Mouse (Mus musculus): ENCODE data around the gene Zfp385c.

Gene Zfp385c

DNA sequence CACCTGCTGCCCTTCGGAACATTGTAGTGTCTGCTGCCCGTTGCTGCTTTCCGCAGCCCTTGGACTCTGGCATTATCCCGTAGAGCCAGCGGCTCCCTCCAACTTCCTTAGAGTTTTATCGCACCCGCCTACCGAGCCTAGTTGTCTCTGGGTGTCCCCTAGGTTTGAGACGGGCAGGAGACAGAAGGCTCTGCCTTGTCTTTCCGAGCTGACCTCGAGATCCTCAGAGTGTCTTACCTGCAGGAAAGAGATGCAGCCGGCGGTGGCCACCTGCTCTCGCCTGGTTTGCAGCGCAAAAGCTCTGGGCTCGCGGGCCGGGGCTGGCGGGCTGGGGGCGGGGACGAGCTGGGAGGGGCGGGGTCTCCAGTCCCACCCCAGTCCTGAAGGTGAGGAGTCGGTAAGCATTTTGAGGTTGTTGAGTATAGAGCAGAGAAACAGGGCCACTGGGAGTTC, at the start of gene Zfp385c:
TSS of gene Zfp385c (minus strand) at position 292 of the 453 bp plus-strand sequence.
- no peak for DNase-seq (ENCODE audit: low spot score)

DNA sequence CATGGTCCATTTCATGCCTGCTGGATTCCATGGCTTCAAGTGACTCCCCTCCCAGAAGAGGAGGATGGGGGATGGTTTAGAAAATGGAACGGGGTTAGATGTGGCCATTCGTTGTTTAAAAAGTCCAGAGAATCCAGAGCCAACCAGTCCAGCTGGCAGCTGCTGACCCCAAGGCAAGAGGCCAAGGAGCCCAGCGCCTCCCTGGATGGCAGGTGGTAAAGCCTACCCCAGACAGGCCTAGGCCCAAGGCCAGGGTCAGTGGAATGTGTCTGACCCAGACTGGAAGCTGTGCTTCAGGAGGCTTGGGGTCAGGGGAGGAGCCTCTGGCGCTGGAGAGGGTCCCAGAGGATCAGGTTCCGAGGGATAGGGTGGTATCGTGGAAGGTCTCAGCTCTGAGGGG, 49.1 kb upstream of the Zfp385c start:
- DNase-seq (ENCODE audit: low spot score), result no peak

DNA sequence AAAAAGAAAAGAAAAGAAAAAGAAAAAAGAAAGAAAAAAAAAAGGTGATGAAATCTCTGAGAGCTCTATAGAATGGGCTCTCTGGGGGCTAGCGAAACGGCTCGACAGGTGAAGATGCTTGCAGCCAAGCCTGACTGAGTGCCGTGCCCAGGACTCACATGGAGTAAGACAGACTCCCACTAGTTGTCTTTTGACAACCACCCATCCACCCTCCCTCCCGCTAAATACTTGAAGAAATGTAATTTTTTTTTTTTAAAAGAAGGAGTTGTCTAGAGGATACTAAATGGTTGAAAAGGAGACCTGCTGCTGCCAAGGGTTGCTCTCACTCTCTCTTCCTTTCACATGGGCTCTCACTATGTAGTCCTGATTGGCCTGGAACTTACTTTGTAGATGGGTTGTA, 46.5 kb upstream of the Zfp385c start:
- no peak for DNase-seq (ENCODE audit: low spot score)

DNA sequence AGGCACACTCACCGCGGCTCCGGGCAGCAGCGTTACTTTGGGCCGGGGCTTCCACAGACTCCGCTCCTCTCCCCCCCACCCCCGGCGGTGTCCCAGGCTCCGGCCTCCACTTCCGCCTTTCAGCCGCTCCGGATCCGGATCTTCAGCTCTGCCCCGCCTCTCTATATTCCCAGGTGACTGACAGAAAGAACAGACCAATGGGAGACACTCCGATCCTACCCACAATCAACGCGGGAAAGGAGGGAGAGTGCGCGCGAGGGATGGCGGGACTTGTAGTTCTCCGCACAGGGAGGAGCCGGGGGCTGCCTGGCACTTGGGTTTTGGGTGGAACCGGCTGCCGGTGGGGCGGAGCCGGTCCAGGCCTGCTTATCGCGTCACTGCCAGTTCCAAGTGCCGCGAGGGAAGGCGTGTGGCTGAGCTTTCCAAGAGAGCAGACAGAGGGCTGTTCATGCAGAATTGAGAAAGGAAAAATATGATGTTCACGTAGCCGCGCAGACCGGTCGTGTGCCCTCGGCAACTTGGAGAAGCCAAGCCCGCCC, 45.9 kb upstream of the Zfp385c start, which contains the start of gene Rab5c:
TSS of gene Rab5c (minus strand) at position 150 of the 539 bp plus-strand sequence.
- DNase-seq (ENCODE audit: low spot score), result peak; percentile 99

DNA sequence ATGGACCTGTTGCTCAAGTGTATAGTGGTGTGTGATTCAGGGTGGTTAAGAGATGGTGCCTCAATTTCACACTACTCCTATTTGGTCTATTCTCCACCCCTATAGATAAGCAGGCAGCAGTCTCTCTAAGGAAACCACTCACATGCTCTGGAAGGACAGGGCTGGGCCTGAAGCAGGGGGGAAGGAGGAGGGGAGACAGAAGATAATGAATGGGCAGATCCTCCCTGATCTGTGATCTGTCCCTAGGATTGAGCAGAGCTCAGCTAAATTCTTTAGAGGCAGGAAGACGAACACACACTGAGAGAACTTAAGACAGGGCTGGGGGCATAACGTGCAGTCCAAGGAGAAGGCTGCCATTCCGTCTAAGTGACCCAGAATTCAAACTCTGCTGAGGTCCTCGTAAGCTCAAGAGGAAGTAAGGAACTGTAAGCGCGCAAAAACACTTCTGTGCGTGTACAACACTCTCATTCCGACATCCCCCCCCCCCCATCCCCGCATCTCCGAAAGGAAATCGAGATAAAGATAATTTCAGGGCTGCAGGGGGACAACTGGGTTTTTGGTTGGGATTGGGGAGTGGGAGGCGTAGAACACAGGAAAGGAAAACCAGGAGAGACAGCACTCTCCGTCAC, 45.0 kb upstream of the Zfp385c start:
- DNase-seq (ENCODE audit: low spot score), result no peak

DNA sequence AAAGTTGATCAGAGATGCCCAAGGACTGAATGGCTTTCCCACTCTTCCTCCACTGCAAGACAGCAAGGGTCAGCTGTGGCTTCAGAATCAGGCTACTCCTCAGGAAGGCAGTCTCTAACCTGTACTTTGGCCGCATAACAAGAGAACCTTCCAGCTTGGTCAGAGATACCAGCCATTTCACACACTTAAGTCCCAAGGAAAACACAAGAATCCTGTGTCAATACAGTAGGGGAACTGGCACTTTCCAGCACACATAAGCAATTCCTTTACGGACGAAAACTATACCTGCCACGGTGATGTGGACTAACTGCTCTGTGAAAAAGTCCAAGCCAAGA, 44.5 kb upstream of the Zfp385c start:
- no peak for DNase-seq (ENCODE audit: low spot score)

DNA sequence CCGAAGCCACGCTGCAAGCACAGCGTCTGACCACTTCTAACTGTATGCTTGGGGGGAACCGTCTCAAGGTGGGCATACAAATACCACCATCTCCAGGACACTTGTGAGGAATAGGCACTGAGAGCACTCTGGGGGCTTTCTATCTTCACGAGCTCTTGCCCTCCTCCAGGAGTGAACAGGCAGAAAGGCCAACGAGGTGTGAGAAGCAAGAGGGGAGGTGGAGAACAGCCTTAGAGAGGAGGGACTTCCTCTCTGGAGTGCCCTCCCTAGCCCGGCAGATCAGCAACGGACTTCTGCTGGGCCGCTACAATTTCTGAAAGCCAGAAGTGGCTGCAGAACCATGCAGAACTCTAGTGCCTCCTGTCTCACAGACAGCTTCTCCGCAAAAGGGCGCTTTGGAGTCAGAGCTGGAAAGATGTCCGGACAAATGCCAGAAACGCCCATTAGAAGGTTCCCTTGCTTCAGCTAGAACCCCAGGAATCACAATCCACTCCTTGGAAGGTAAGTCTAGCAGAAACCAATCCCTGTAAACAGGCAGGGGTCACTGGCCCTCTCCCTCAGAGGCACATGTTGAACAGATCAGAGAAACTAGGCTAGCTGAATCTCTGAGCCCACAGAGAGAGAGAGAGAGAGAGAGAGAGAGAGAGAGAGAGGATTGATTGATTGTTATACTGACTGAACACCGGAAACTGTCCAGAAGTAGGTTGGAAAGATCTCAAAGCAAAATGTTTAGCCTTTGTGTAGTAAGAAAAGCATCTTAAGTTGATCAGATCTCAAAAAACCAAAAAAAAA, 43.9 kb upstream of the Zfp385c start:
- no peak for DNase-seq (ENCODE audit: low spot score)

DNA sequence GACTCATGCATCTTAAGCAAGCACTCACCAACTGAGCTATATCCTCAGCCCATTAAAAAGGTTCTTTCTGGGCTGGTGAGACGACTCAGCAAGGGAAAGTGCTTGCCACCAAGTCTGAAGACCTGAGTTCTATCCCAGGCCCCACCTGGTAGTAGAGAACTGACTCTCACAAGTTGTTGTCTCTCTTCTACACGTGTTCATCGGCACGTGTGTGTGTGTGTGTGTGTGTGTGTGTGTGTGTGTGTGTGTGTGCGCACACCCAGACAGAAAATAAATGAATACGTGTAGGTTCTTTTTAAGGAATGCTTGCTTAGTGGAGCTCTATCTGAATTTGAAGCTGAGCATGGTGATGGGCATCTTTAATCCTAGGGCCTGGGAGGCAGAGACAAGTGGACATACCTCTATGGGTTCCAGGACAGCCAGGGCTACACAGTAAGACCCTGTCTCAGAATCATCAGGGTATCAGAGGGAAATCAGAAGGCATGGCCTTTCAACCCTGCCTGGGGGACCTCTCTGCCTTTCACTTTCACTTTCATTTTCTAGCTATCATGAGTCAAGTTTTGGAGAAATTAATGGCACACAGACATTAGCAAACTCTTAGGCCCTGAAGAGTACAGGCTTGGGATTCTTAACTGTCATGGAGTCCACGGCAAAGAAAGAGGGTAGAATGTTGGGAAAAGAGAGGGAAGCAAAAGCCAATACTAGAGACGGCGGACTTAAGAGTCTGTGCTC, 43.0 kb upstream of the Zfp385c start:
- no peak for DNase-seq (ENCODE audit: low spot score)

DNA sequence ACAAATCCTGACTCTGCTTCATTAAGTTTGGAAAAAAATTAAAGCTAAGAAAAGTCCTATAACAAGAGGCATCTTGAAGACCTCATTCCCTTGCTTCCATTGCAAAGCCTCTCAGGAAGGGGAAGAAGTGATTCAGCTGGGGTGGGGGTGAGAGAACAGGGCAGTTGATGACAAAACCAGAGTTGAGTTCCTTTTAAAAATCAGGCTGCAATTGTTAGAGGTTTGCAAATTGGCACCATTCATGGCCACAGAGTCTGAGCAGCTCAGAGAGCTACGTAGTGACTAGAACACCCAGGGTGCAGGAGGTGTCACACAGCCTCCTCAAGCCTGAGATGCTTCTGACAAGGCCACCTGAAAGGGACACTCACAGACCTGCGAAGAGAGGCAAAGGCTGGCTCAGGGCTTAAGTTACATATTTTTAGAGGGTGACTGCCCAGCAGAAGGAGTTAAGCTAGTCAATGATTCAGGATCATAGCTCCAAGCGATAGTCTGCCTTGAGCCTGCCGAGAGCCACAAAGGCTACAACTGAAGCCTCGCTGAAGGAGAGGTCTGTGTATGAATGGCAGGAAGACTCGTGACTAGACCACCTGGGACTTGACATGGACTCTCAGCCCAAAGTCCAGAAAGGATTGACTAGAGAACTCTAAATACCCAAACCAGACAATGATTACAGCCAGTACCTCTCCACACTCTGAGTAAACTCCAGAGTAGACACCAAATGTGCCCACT, 38.4 kb upstream of the Zfp385c start:
- DNase-seq (ENCODE audit: low spot score), result no peak

DNA sequence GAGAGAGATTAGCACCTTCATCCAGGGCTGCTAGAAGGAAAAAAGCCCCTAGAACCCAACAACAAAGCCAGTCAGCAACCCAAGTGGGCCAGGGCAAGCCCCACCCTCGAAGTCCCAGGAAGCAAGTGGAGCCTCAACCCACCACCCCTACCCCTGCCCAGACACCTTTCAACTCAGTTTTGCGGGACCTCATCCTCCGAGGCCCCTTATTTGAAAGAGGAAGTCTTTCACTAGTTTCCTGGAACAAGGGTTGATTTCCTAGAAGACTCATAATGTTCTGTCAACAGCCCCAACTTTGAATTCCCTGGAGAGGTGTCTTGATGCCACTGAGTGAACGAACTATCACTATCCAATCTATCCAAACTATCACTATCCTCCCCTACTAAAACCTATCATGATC, 37.7 kb upstream of the Zfp385c start:
- no peak for DNase-seq (ENCODE audit: low spot score)

DNA sequence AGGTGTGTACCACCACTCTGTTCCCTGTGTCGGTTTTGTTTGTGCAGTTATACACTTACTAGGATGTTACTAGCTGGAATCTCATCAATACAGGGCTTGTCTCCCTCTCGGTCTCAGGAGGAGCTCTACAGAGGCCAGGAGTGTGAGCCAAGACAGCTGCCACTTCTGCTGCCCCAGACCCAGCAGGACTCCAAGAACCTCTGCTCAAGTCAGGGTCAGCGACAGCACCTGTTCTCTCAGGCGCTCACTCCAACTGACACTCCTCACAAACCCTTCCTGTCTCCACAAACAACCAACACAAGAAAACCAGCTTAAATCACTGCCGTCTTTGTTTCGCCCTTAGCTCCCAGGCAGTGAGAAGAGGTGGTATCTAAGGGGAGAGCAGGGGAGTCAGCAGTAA, 36.3 kb upstream of the Zfp385c start:
- DNase-seq (ENCODE audit: low spot score), result no peak

DNA sequence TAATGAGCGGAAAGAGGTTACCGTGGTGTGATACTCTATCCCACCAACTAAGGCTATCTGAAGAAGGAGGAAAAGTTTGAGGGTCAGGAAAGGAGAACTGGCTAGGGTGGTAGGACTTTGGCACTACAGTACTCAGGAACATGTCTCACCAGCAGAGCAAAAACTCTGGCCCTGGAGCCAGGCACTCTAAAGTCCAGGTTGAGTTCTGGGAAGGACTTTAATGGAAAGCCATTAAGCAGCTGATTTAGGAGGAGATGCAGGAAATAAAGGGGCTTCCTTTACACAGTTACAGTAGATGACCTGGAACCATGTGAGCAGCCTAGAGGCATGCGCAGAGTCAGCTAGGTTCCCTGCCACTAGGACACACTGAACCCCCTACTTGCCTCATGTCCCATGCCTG, 34.9 kb upstream of the Zfp385c start:
- no peak for DNase-seq (ENCODE audit: low spot score)

DNA sequence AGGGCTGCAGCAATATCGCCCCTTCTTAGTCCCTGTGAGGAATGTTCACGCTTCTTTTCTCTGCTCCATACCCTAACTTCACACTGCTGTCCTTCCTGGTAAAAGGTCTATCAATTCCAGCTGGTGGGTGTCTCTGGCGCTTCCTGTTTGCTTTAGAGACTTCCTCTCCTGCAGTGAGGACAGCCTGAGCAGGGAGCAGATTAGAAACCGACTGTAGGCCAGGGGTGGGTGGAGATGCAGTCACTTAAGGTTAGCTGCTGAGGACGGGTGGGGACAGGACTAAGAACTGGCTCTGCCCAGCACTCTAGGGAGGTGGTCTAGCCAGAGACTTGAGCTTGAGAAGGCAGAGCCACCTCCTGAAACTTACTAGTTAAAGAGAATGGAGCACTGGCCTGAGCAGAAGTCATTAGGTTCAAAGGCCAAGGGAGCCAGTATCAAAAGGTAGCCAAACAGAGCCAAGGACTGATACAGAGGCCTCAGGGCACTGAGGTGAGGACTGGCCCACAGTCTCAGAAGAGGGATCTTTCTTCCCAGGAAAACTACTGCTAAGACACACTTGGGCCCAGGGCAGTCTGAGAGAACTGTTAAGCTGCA, 32.8 kb upstream of the Zfp385c start:
- no peak for DNase-seq (ENCODE audit: low spot score)

DNA sequence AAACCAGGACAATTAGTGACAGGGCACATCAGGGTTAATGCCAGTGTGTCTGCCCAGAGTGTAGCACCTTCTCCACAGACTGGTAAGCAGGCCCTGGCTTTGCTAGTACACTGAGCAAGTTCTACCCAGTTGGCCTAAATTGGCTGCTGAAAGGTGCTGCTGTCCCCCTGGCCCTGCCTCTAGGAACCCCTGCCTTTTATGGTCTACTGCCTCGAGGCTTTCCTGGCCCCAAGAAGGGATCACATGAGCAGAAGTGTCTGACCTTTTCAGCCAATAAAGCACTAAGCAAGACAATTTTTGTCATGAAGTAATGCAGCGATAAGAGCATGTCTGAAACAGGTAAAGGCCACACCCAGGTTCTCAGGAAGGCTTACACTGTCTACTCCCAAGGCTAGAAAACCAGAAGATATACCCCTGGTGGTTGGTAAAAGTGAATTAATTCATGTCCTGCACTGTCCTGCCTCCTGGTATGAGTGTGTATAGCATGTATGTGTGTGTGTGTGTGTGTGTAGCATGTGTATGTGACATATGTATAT, 30.3 kb upstream of the Zfp385c start:
- DNase-seq (ENCODE audit: low spot score), result no peak

DNA sequence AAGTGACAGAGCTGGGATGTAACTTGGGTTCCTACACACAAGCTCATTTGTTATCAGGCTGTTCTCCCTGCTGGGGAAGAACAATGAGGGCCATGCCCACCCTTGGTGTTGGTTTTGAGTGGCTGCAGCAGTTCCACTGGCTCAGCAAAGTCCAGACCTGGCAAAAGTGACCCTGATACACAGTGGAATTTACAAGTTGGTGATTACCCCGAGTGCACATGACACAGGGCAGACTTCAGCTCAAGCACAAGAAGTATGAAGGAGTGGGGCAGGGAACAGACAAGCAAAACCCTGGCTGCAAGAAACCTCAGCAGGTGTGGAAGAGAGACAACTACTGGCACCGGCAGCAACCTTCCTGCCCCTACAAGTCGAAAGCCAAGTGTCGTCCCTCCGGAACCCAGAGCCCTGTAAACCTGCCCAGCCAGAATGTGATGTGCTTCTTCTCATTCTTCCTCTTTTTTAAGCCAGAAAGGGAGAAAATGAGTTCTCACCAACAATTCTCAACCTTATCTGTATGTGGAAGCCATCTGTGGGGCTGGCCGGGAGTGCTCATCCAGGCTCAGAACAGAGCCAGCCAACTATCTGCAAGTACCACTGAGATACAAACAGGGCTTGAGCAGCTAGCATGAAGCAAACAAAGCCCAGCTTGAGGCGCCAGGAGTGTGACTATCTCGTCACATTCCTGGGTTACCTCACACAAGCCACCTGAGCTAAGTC, 29.7 kb upstream of the Zfp385c start:
- DNase-seq (ENCODE audit: low spot score), result no peak

DNA sequence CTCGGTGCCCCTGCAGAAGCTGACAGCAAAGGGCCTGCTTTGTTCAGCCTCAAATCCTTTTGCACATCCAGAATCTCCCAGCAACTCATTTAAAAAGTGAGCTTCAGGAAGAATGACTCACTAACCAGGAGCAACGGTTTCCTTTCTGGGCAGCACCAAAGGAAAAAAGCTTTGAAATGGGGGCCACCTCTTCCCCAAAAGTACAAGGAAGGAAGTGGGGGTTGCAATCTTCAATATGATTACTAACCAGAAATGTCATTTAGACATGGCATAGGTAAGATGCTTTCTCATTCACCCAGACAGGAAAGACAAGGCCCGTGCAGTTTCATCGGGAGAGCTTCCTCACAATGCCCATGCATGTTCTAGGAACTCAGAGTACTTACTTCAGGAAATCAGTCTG, 29.0 kb upstream of the Zfp385c start:
- DNase-seq (ENCODE audit: low spot score), result no peak

DNA sequence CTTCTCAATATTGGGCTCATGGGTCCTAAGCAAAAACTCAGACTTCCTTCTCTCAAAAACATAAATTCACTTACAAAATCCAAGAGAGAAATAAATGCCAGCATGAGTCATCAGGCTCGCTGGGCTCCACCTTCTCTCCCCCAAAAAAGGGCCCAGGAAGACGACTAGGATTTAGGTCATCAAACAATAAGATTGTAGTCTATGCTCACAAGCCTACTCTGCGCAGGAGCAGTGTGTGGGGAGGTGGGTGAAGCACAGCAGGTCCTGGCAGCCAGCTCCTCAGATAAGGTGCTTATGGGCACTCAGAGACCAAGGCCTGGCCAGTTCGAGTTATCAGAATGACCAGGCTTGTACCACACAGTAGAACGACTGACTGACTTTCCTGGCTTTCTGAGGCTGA, 28.1 kb upstream of the Zfp385c start:
- no peak for DNase-seq (ENCODE audit: low spot score)

DNA sequence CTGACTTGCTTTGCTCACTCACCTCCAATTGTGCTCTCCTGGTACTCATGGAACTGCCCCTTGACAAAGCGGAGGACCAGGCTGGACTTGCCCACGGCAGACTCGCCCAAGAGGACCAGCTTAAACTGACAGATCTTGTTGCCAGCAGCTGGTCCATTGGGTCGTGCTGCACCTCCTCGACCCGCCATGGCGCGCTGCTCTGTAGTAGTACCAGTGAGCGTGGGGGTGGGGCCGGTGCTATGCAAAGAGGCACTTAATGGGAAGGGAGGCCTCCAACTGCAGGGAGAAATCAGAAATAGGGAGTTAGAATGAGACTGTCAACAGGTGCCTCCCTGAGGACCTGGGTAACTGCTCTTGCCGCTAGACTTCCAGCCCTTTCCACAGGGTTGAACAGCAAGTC, 27.6 kb upstream of the Zfp385c start:
- no peak for DNase-seq (ENCODE audit: low spot score)

DNA sequence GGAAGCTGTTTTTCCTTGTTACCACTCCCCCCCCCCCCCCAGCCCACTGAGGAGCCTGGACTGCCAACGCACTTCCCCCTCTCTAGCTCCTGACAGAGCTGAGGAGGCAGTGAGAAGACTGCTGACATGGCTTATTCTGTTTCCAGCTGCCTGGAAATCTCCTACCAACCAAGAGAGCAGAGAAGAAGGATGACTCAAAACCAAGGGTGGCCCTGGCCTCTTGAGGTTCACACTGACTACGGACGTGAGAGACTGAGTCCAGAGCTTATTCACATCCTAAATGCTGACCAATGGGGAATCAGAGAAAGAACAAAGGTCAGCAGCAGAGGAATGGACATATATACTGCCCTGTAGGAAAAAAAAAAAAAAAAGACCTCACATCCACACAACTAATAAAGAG, 27.1 kb upstream of the Zfp385c start:
- no peak for DNase-seq (ENCODE audit: low spot score)

DNA sequence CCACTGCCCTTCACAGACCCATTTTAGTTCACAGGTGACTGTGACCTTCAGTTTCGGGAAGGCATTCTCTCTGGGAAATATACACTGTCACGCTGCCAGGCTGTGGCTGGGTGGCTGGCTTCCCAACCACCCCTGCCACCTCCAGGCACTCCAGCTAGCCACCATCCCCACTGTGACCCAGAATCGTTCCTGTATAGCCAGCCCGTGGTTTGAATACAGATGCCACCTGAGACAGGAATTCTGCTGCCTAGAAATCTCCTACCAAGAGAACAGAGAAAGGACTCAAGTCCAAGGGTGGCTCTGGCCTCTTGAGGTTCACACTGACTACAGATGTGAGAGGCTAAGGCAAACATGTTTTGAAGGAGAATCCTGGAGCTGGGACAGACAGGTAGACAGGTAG, 26.6 kb upstream of the Zfp385c start:
- DNase-seq (ENCODE audit: low spot score), result no peak

DNA sequence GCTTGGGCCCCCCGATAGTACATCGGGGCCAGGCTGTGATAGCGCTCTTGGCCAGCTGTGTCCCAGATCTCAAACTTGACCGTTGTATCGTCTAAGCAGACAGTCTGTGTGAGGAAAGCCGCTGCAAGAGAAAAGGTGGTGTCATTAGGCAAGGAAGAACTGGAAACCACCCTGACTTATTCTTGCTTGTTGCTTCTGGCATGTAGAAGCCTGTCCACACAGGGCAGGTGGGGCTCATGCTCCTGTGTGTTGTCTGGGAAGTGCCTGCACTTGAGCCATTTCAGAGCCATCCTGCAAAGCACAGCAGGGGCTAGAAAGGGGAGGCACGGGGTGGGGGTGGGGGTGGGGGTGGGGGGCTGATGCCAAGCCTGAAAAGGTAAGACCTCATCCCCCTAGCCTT, 26.2 kb upstream of the Zfp385c start:
- no peak for DNase-seq (ENCODE audit: low spot score)
